Mouse (Mus musculus): ENCODE measurements at regions not wholly inside any gene's neighbourhood (a gene's known extent, or its start where the extent isn't known, plus 50 kb on each side); places are given as distances from the start of the nearest gene placed in this dataset.
A peak's percentile ranks its signal among the peaks of the same experiment; 100 is the strongest.

GRCm38 (mm10) chrX:119852436-119852835 is 74.6 kb upstream of the Pabpc5 start:
- DNase-seq (ENCODE audit: low spot score in 2 of 2): peak in 1 of 2 experiments; percentile 60

Data from urinary bladder, postnatal 4 days (tissue).